Mouse (Mus musculus): ENCODE data around the gene Olfr548-ps1. TPM values are rescaled to one million over a fixed set of nuclear protein-coding genes. Genes with fewer than 3 reads are reported as not detected.

The Olfr548-ps1 gene
- polyA plus RNA-seq, 1 experiment from 2014 or later = not detected

DNA sequence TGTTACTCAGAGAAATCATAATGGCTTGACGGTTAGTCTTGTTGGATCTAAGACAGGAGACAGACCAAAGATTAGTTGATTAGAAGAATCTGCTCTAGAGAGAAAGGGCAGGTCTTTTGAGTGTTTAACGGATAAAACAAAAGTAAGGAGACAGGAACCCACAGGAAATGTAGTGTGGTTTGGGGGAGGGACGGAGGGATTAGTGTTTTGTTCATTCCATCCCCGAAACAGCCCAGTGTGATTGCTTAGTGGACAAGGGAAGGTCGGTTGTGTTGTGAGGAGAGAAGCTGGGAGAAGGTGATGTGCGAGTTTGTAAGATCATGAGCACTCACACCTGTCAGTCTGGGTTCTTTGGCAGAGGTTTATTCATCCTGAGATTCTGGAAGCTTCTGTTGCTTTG is 35.3 kb downstream of the Olfr548-ps1 start:
- no peak for ATAC-seq (ENCODE audit: insufficient read depth)
- no peak overlapping the region for H3K9ac ChIP-seq
- 58% methylated on average over 6 of the region's 6 CpGs for WGBS

DNA sequence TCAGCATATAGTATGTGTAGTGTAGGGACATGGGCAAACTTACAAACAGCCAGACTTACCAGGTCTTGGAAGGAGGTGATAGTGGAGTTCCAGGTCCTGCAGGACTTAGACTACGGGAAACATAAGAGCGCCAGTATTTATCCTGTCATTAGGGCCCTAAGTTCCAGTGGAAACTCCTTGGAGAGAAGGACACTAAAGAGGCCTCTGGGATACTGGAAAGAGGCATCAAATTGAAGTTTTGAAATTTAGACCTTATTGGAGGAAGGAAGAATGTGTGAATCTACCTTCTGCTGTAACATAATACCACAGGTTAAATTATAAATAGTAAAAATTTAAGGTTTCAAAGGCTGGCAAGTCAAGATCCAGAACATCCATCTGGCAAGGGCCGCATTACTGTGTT is 51.1 kb downstream of the Olfr548-ps1 start, which contains the start of gene Olfr551:
Gene Olfr551 (minus strand): TSS at position 101 of the 400 bp plus-strand sequence.
- no peak within 1 kb of the TSS for H3K4me3 ChIP-seq (ENCODE audit: low read depth, low read length)
- no peak for TF ChIP-seq CTCF (IDR thresholded peaks at IDR 0.05; ENCODE audit: low read depth)
- DNase-seq = no peak
- no peak for ATAC-seq (ENCODE audit: insufficient read depth)
- H3K36me3 ChIP-seq (ENCODE audit: insufficient read depth) = no peaks in the 10 kb centered on the region
- no peak within 1 kb of the TSS for H3K4me2 ChIP-seq
- no peaks in the 10 kb centered on the region for H3K4me1 ChIP-seq (ENCODE audit: insufficient read depth)
- no peak within 1 kb of the TSS for H3K9ac ChIP-seq
- no peaks in the 10 kb centered on the region for H3K9me3 ChIP-seq (ENCODE audit: low read depth, low read length)
- WGBS = 85% methylated on average over 3 of the region's 3 CpGs
- no peak within 1 kb of the TSS for H3K27ac ChIP-seq (ENCODE audit: low read depth)
- no peaks in the 10 kb centered on the region for H3K27me3 ChIP-seq (ENCODE audit: insufficient read depth, low read length)

More for the DNA sequence above, 35.3 kb downstream of the Olfr548-ps1 start:
- H3K9me3 ChIP-seq (ENCODE audit: low read depth, low read length) = no peaks in the 10 kb centered on the region
- no peak overlapping the region for H3K27ac ChIP-seq (ENCODE audit: low read depth)
- TF ChIP-seq CTCF (IDR thresholded peaks at IDR 0.05; ENCODE audit: low read depth) = no peak
- H3K27me3 ChIP-seq (ENCODE audit: insufficient read depth, low read length) = no peaks in the 10 kb centered on the region
- DNase-seq = no peak
- no peaks in the 10 kb centered on the region for H3K36me3 ChIP-seq (ENCODE audit: insufficient read depth)
- no peak overlapping the region for H3K4me3 ChIP-seq (ENCODE audit: low read depth, low read length)
- H3K4me1 ChIP-seq (ENCODE audit: insufficient read depth) = no peaks in the 10 kb centered on the region
- no peak overlapping the region for H3K4me2 ChIP-seq

Other genes starting within 250 kb of the Olfr548-ps1 start
- 200 and 220 TPM in 2 replicates for gene Rrm1, start 99.2 kb upstream of the Olfr548-ps1 start, polyA plus RNA-seq (2014; fragmentation: Nextera tagmentation; extraction: Ambion mirVana)
- gene Olfr543, start 59.2 kb upstream of the Olfr548-ps1 start, polyA plus RNA-seq (2014; fragmentation: Nextera tagmentation; extraction: Ambion mirVana) = 0.37 and 0.45 TPM in 2 replicates
- 0.11 TPM in 2 replicates for gene Olfr544, start 52.6 kb upstream of the Olfr548-ps1 start, polyA plus RNA-seq (2014; fragmentation: Nextera tagmentation; extraction: Ambion mirVana)
- gene Olfr545, start 41.3 kb upstream of the Olfr548-ps1 start, polyA plus RNA-seq (2014; fragmentation: Nextera tagmentation; extraction: Ambion mirVana) = not detected in 2 replicates
- gene Olfr547, start 6.1 kb upstream of the Olfr548-ps1 start, polyA plus RNA-seq (2014; fragmentation: Nextera tagmentation; extraction: Ambion mirVana) = not detected in 2 replicates
- gene Olfr549, start 9.0 kb downstream of the Olfr548-ps1 start, polyA plus RNA-seq (2014; fragmentation: Nextera tagmentation; extraction: Ambion mirVana) = not detected in 2 replicates
- 0.36 and 0.62 TPM in 2 replicates for gene Trim21, start 24.6 kb downstream of the Olfr548-ps1 start, polyA plus RNA-seq (2014; fragmentation: Nextera tagmentation; extraction: Ambion mirVana)
- not detected in 2 replicates for gene Olfr550, start 30.5 kb downstream of the Olfr548-ps1 start, polyA plus RNA-seq (2014; fragmentation: Nextera tagmentation; extraction: Ambion mirVana)
- gene Olfr551, start 51.0 kb downstream of the Olfr548-ps1 start, polyA plus RNA-seq (2014; fragmentation: Nextera tagmentation; extraction: Ambion mirVana) = not detected in 2 replicates
- not detected in 2 replicates for gene Olfr552, start 56.9 kb downstream of the Olfr548-ps1 start, polyA plus RNA-seq (2014; fragmentation: Nextera tagmentation; extraction: Ambion mirVana)
- gene Olfr553, start 77.3 kb downstream of the Olfr548-ps1 start, polyA plus RNA-seq (2014; fragmentation: Nextera tagmentation; extraction: Ambion mirVana) = not detected in 2 replicates
- gene Olfr554, start 97.5 kb downstream of the Olfr548-ps1 start, polyA plus RNA-seq (2014; fragmentation: Nextera tagmentation; extraction: Ambion mirVana) = not detected in 2 replicates
- not detected in 2 replicates for gene Olfr555, start 117.9 kb downstream of the Olfr548-ps1 start, polyA plus RNA-seq (2014; fragmentation: Nextera tagmentation; extraction: Ambion mirVana)
- not detected in 2 replicates for gene Olfr556, start 124.0 kb downstream of the Olfr548-ps1 start, polyA plus RNA-seq (2014; fragmentation: Nextera tagmentation; extraction: Ambion mirVana)
- 13.7 and 16.1 TPM in 2 replicates for gene Trim68, start 146.4 kb downstream of the Olfr548-ps1 start, polyA plus RNA-seq (2014; fragmentation: Nextera tagmentation; extraction: Ambion mirVana)
- not detected in 2 replicates for gene Olfr557, start 155.0 kb downstream of the Olfr548-ps1 start, polyA plus RNA-seq (2014; fragmentation: Nextera tagmentation; extraction: Ambion mirVana)
- 0.12 TPM in 1 of 2 replicates, not detected in the other for gene Olfr558, start 161.3 kb downstream of the Olfr548-ps1 start, polyA plus RNA-seq (2014; fragmentation: Nextera tagmentation; extraction: Ambion mirVana)
- gene Olfr33, start 178.2 kb downstream of the Olfr548-ps1 start, polyA plus RNA-seq (2014; fragmentation: Nextera tagmentation; extraction: Ambion mirVana) = not detected in 2 replicates
- gene Olfr559, start 186.6 kb downstream of the Olfr548-ps1 start, polyA plus RNA-seq (2014; fragmentation: Nextera tagmentation; extraction: Ambion mirVana) = not detected in 2 replicates
- not detected in 2 replicates for gene Olfr560, start 218.5 kb downstream of the Olfr548-ps1 start, polyA plus RNA-seq (2014; fragmentation: Nextera tagmentation; extraction: Ambion mirVana)
- 0.09 and 0.12 TPM in 2 replicates for gene Olfr78, start 218.6 kb downstream of the Olfr548-ps1 start, polyA plus RNA-seq (2014; fragmentation: Nextera tagmentation; extraction: Ambion mirVana)
- not detected in 2 replicates for gene Olfr561, start 230.3 kb downstream of the Olfr548-ps1 start, polyA plus RNA-seq (2014; fragmentation: Nextera tagmentation; extraction: Ambion mirVana)

Data from lung, embryonic 14.5 days (tissue).